Mouse (Mus musculus) leukemia stem cell, adult 10-12 weeks (primary cell): ENCODE data around the gene H2-DMb1. TPM values are rescaled to one million over a fixed set of nuclear protein-coding genes. Genes with fewer than 3 reads are reported as not detected.

ENCODE experiments used
- polyA plus RNA-seq: library from polyadenylated mRNA; stranded (reverse); fragments of >175 nt; gene quantifications from 2 replicates; pipeline ENCODE4 v1.2.3, GENCODE M21; 2012; ENCODE audit warnings: low replicate concordance

H2-DMb1 gene
- polyA plus RNA-seq: 2.3 and 4.0 TPM in 2 replicates

DNA sequence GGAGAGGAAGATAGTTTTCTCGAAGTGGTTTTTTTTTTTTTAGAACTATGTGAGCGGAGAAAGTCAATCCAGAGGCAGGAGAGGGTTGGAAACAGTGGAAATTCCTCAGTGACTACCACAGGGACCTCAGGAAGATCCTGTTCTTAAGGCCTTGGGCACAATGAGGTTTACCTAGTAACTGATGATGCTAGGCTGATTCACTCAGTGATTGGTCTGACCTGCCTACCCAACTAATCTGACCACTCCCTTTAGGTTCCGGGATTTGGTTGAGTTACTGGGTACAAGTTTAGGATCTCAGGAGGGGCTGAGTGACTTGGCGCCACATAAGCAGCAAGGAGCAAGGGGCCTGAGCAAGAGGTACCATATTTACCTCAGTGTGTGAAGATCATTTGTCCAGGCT is at the start of gene H2-DMb1:
Gene H2-DMb1, plus strand, starts transcription at position 150 of the 400 bp plus-strand sequence.

DNA sequence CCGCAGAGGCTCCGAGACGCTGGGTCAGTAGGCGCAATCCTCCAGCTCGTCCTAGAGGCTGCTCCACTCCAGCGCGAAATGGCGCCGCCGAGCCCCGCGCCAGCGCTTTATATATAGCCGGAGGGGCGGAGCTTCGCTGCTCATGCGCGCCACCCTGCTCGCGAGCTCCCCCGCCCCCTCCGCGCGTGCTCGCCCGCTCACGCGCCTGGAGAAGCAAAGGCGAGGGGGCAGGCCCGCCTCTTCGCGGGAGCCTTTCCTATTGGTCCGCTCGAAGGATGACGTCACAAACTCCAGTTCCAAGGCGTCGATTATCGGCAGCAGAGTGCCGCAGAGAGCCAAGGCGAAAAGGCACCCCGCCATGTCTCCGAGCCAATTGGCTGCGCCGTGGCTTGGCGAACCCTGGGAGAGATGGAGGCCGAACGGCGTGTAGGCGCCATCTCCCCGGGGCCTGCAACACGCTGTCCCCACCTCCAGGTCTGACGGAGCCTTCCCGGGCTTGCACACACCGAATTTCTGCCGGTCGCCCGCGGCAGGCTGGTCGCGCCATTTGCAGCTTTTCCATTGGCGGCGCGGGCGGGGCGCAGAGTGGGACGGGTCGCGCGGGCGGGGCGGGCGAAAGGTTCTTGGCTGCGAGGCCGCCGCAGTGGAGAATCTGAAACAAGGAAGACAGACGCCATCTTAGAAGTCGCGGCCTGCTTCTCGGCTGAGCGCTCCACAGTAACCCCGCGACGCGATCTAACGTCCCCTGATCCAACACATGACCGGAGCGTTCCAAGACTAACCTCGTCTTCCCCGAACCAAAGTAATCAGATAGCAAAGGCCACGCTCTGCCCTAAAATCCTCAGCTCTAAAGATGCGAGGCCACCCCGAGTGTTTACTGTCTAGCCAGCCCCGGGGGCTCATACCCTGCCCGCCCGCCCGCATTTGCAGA is 33.4 kb upstream of the H2-DMb1 start, which contains the start of gene H2-DMa:
Gene H2-DMa, plus strand, starts transcription at position 293 of the 931 bp plus-strand sequence.

DNA sequence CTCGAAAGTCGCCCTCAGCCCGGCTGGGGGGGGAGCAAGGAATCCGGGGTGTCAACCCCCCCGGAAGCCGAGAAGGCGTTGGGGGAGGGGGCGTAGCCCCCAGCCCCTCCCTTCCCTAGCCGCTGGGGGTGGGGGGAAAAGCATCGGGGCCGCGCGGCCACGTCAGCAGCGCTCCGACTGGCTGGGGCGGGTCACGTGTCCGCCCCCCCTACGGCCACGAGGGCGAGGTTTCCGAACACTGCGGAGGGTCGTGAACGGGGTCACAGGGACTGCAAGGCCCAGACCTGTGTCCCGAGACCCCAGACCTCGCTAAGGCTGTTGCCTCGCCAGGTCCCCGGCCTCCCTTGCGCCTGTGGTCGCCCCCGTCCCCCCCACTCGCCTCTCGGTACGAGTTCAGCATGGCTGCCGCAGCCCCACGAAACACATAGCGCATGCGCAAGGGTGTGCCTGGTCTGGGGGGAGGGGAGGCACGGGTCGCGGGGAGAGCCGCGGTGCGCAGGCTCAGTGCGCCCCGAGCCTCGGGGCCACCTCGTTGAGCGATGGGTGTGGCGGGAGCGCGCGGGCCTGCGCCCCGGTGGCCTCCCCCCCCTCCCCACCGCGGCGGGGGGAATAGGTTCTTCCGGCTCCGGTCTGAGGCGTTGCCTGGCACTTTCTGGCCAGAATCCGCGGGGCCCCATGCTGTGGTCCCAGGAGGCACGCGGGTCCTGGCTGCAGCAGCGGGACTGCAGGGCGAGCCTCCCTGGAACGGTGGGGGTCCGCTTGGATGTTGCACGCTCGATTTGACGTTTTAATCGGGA is 30.5 kb upstream of the H2-DMb1 start, which contains the start of gene Brd2:
Gene Brd2, minus strand, starts transcription at position 447 of the 797 bp plus-strand sequence.

GRCm38 (mm10) chr17:34143033-34143432 is 9.8 kb upstream of the H2-DMb1 start, which contains the start of gene H2-DMb2:
TSS of gene H2-DMb2 (plus strand) at chr17:34143307.

DNA sequence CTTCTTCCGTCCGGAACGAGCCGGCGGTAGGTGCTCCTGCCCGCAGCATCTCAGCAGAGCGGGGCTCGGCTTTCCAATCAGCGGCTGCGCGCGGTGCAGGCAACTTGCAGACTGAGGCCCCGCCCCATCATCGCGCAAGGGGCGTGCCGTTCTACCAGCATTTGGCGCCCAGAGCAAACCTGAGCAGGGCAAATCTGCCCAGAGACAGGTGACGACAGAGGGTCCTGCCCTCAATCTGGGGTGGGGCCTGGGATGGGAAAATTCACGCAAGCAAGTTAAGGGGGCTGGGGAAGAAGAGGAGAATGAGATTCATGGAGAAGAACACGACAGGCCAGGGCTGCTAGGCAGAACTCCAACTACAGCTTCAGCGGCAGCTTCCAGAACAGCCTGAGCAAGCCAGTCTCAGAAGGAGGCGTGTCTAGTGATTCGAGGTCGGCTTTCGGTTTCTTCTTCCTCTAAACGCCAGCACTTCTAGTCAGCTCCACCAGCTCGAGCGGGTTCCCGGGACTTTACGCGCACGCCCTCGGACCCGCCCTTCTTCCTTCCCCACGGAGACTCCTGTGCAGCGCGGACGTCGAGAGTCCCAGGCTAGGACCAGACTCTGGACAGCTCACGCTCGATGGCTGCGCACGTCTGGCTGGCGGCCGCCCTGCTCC is 34.5 kb downstream of the H2-DMb1 start, which contains the start of the genes Tap1 and Psmb9:
Gene Tap1, plus strand, starts transcription at position 293 of the 656 bp plus-strand sequence.
Gene Psmb9, minus strand, starts transcription at position 504 of the 656 bp plus-strand sequence.

GRCm38 (mm10) chr17:34196941-34197894 is 44.3 kb downstream of the H2-DMb1 start, which contains the start of gene Psmb8:
TSS of gene Psmb8 (plus strand) at chr17:34197721.

DNA sequence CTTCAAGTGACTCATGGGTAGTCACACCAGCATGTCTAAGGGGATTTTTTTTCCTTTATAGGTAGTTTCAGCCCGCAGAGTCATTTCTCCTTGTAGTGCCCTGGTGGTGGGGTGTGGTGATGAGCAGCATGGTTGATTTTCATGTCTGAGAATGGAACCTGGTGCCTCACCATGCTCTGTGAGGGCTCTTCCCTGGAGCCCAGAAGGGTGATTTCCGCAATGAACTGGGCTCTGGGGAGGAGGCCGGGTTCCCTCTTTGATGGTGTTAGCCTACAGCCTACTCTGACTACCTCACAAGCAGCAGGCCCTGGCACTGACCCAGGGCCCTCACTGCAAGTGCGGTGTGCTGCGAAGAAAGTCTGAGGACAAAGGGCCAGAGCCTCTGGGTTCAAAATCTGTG is 50.6 kb downstream of the H2-DMb1 start, which contains the start of gene Tap2:
Gene Tap2, plus strand, starts transcription at position 84 of the 400 bp plus-strand sequence.

Other genes starting within 250 kb of the H2-DMb1 start
- not detected in 2 replicates for gene Platr17, start 247.9 kb upstream of the H2-DMb1 start, polyA plus RNA-seq
- 28.6 and 32.1 TPM in 2 replicates for gene Daxx, start 243.7 kb upstream of the H2-DMb1 start, polyA plus RNA-seq
- gene Tapbp, start 237.2 kb upstream of the H2-DMb1 start, polyA plus RNA-seq: 473 and 728 TPM in 2 replicates
- gene Zbtb22, start 237.2 kb upstream of the H2-DMb1 start, polyA plus RNA-seq: 60.2 and 119 TPM in 2 replicates
- 141 and 230 TPM in 2 replicates for gene Rgl2, start 223.5 kb upstream of the H2-DMb1 start, polyA plus RNA-seq
- 74.5 and 89.8 TPM in 2 replicates for gene Pfdn6, start 212.7 kb upstream of the H2-DMb1 start, polyA plus RNA-seq
- gene Wdr46, start 212.4 kb upstream of the H2-DMb1 start, polyA plus RNA-seq: 94.9 and 266 TPM in 2 replicates
- gene B3galt4, start 201.6 kb upstream of the H2-DMb1 start, polyA plus RNA-seq: 16.7 and 18.6 TPM in 2 replicates
- gene Vps52, start 197.3 kb upstream of the H2-DMb1 start, polyA plus RNA-seq: 51.6 and 65.2 TPM in 2 replicates
- gene Rps18, start 197.1 kb upstream of the H2-DMb1 start, polyA plus RNA-seq: 29.1 and 64.5 TPM in 2 replicates
- 253 and 752 TPM in 2 replicates for gene H2-K1, start 152.7 kb upstream of the H2-DMb1 start, polyA plus RNA-seq
- gene Ring1, start 128.4 kb upstream of the H2-DMb1 start, polyA plus RNA-seq: 42.1 and 63.7 TPM in 2 replicates
- 50.7 and 105 TPM in 2 replicates for gene H2-Ke6, start 125.0 kb upstream of the H2-DMb1 start, polyA plus RNA-seq
- 36.5 and 105 TPM in 2 replicates for gene Slc39a7, start 121.4 kb upstream of the H2-DMb1 start, polyA plus RNA-seq
- gene Rxrb, start 121.3 kb upstream of the H2-DMb1 start, polyA plus RNA-seq: 269 and 299 TPM in 2 replicates
- 8.5 and 40.3 TPM in 2 replicates for gene Col11a2, start 113.6 kb upstream of the H2-DMb1 start, polyA plus RNA-seq
- 9.6 and 71.7 TPM in 2 replicates for gene H2-Oa, start 60.7 kb upstream of the H2-DMb1 start, polyA plus RNA-seq
- gene H2-DMa, start 33.5 kb upstream of the H2-DMb1 start, polyA plus RNA-seq: 29.6 and 120 TPM in 2 replicates
- 446 and 549 TPM in 2 replicates for gene Brd2, start 30.4 kb upstream of the H2-DMb1 start, polyA plus RNA-seq
- 73.6 and 78.6 TPM in 2 replicates for gene H2-DMb2, start 9.8 kb upstream of the H2-DMb1 start, polyA plus RNA-seq
- gene Tap1, start 34.5 kb downstream of the H2-DMb1 start, polyA plus RNA-seq: 20.7 and 59.1 TPM in 2 replicates
- gene Psmb9, start 34.7 kb downstream of the H2-DMb1 start, polyA plus RNA-seq: 14.5 and 26.2 TPM in 2 replicates
- 66.5 and 100 TPM in 2 replicates for gene Psmb8, start 44.6 kb downstream of the H2-DMb1 start, polyA plus RNA-seq
- 95.0 and 101 TPM in 2 replicates for gene Tap2, start 50.5 kb downstream of the H2-DMb1 start, polyA plus RNA-seq
- gene H2-Ob, start 85.8 kb downstream of the H2-DMb1 start, polyA plus RNA-seq: 5.9 and 8.8 TPM in 2 replicates
- gene H2-Ab1, start 104.6 kb downstream of the H2-DMb1 start, polyA plus RNA-seq: 211 and 1,423 TPM in 2 replicates
- 8.9 and 82.4 TPM in 2 replicates for gene H2-Aa, start 134.8 kb downstream of the H2-DMb1 start, polyA plus RNA-seq
- gene H2-Eb1, start 152.8 kb downstream of the H2-DMb1 start, polyA plus RNA-seq: 27.3 and 40.7 TPM in 2 replicates
- 0.07 and 0.10 TPM in 2 replicates for gene H2-Eb2, start 172.6 kb downstream of the H2-DMb1 start, polyA plus RNA-seq
- gene Btnl2, start 201.8 kb downstream of the H2-DMb1 start, polyA plus RNA-seq: 0.58 and 0.80 TPM in 2 replicates
- not detected in 2 replicates for gene Btnl1, start 224.1 kb downstream of the H2-DMb1 start, polyA plus RNA-seq
- gene BC051142, start 245.7 kb downstream of the H2-DMb1 start, polyA plus RNA-seq: not detected in 2 replicates